Mouse (Mus musculus): ENCODE results near the gene Zfp454. TPM values are rescaled to one million over a fixed set of nuclear protein-coding genes. Genes with fewer than 3 reads are reported as not detected.
A peak's percentile ranks its signal among the peaks of the same experiment; 100 is the strongest.

Zfp454 gene
- polyA plus RNA-seq, 1 experiment from 2014 or later: 17.3 TPM

DNA sequence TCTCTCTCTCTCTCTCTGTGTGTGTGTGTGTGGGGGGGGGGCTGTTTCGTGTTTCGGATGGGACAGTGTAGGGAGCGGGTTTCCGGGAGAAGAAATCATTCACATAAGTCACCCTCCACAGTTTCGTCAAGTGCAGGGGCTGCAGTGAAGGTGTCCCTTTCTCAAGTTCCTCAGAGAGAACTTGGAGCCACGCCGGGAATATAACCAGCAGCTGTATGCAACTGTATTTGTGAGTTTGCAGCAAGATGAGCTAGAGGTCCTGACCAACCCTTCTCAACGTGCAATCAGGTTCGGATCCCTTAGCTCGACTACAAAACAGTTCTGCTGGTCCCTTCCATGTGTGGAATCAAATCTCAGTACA is 538 bp downstream of the Zfp454 start:
- peak overlapping the region; percentile 47 for H3K4me3 ChIP-seq
- H3K4me2 ChIP-seq (replicated peaks): peak overlapping the region; percentile 75
- no peaks in the 10 kb centered on the region for H3K27me3 ChIP-seq
- no peaks in the 10 kb centered on the region; the same call in 1 of the 2 replicates for H3K9me3 ChIP-seq
- peak overlapping the region; percentile 78 for H3K27ac ChIP-seq (replicated peaks)
- peaks cover 15% of the 10 kb centered on the region for H3K4me1 ChIP-seq
- H3K36me3 ChIP-seq: peaks cover 33% of the 10 kb centered on the region
- peak overlapping the region; percentile 65 for H3K9ac ChIP-seq (replicated peaks)
- peak; percentile 48 for ATAC-seq (ENCODE audit: low FRiP score, low read depth)
- 24% methylated on average over 10 of the region's 10 CpGs for WGBS

DNA sequence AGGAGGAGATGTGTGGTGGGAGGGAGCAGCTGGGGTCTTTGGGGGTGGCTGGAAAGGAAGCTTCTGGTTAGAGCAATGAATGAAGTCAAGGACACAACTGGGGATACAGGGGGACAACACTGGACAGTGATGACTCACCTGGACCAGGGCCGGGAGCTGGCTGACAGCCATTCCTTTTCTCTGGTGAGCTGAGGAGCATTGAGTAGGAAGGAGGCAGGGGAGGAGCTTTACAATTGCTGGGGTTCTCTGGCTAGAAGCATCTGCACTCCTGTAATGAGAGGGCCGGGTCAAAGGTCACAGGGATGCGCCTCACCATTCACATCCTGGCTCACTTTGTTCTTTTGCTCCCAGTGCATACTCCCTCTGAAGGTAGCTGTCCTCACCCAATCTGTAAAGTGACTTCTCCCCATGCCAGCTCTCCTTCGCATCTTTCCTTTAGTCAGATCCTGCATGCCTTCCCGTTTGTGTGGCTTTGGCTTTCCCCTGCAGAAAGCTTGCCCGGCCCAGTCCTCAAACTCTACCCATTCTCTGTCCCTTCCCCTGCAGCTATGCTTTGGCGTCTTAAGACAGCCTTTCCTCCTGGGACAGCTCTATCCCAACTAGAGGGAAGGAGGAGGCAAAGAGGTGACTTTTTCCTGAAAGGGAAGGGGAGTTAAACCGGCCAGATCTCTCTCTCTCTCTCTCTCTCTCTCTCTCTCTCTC is 1.1 kb downstream of the Zfp454 start:
- peak; percentile 5; the same call in 1 of the 2 replicates for ATAC-seq (ENCODE audit: low FRiP score, low read depth)
- H3K36me3 ChIP-seq: peaks cover 38% of the 10 kb centered on the region
- H3K4me1 ChIP-seq: peaks cover 15% of the 10 kb centered on the region
- H3K27me3 ChIP-seq: no peaks in the 10 kb centered on the region
- peak overlapping the region; percentile 75 for H3K4me2 ChIP-seq (replicated peaks)
- no peak overlapping the region for H3K27ac ChIP-seq (replicated peaks)
- WGBS: 51% methylated on average over 8 of the region's 8 CpGs
- peak overlapping the region; percentile 47 for H3K4me3 ChIP-seq
- peak overlapping the region; percentile 65 for H3K9ac ChIP-seq (replicated peaks)
- no peaks in the 10 kb centered on the region; the same call in 1 of the 2 replicates for H3K9me3 ChIP-seq

DNA sequence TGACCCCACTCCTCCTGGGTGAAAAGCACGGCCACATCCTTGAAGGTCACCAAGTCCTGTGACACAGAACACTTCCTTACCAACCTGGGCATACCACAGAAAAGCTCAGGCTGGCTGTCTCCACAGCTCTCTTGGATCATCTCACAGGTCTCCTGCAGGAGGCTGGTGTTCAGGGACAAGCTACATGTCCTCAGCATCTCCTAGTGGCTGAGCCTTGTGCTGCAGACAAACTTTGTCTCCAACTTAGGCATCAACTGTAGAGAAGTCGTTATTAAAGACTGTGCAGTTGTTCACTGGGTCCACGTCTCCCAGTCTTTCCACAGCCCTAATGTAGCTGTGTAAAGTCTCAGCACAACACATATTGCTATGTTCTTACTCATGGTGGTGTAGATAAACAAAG is 3.7 kb downstream of the Zfp454 start:
- Histone ChIP-seq H3K4me1 (peaks cover 15% of the 10 kb centered on the region), H3K4me2 (replicated peaks) (no peak overlapping the region), H3K9me3 (no peaks in the 10 kb centered on the region; the same call in 1 of the 2 replicates), H3K27ac (replicated peaks) (no peak overlapping the region), H3K4me3 (no peak overlapping the region), H3K36me3 (peaks cover 63% of the 10 kb centered on the region), H3K9ac (replicated peaks) (no peak overlapping the region), H3K27me3 (no peaks in the 10 kb centered on the region)
- no peak for ATAC-seq (ENCODE audit: low FRiP score, low read depth)
- 95% methylated on average over 3 of the region's 3 CpGs for WGBS

DNA sequence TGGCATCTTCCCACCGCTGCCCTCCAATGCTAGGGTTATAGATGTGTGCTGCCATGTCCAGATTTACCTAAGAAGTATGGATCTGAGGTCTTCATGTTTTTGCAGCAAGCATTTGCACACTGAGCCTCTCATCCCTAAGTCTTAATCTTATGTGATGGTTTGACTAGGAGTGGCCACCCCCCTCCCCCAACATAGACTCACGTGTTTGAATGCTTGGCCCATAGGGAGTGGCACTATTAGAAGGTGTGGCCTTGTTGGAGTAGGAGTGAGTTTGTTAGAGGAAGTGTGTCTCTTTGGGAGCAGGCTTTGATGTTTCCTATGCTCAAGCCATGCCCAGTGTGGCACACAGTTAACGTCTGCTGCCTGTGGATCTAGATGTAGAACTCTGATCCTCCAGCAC is 8.8 kb downstream of the Zfp454 start:
- no peaks in the 10 kb centered on the region for H3K4me1 ChIP-seq
- ATAC-seq (ENCODE audit: low FRiP score, low read depth): no peak
- H3K27me3 ChIP-seq: no peaks in the 10 kb centered on the region
- WGBS: 96% methylated on average over 3 of the region's 3 CpGs
- H3K9me3 ChIP-seq: peaks cover 22% of the 10 kb centered on the region
- H3K9ac ChIP-seq (replicated peaks): no peak overlapping the region
- H3K36me3 ChIP-seq: peaks cover 96% of the 10 kb centered on the region
- H3K4me3 ChIP-seq: no peak overlapping the region
- no peak overlapping the region for H3K27ac ChIP-seq (replicated peaks)
- H3K4me2 ChIP-seq (replicated peaks): no peak overlapping the region

DNA sequence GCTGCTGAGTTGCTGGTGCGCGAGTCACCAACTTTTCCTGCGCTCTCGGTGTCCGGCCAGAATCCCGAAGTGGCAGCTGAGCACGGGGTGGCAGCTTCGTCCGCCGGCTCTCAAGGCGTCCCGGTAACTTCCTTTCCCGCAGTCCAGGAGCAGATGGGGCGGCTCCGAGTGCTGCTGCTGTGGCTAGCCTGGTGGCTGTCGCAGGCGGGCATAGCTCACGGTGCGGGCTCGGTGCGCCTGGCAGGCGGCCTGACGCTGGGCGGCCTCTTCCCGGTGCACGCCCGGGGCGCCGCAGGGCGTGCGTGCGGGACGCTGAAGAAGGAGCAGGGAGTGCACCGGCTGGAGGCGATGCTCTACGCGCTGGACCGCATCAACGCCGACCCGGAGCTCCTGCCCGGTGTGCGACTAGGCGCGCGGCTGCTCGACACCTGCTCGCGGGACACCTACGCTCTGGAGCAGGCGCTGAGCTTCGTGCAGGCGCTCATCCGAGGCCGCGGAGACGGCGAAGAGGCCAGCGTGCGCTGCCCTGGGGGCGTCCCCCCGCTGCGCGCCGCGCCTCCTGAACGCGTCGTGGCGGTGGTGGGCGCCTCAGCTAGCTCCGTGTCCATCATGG is 36.4 kb downstream of the Zfp454 start:
- Histone ChIP-seq H3K27me3 (peaks cover 63% of the 10 kb centered on the region), H3K4me2 (replicated peaks) (peak overlapping the region; percentile 92)
- peak; percentile 41; the same call in 1 of the 2 replicates for ATAC-seq (ENCODE audit: low FRiP score, low read depth)

DNA sequence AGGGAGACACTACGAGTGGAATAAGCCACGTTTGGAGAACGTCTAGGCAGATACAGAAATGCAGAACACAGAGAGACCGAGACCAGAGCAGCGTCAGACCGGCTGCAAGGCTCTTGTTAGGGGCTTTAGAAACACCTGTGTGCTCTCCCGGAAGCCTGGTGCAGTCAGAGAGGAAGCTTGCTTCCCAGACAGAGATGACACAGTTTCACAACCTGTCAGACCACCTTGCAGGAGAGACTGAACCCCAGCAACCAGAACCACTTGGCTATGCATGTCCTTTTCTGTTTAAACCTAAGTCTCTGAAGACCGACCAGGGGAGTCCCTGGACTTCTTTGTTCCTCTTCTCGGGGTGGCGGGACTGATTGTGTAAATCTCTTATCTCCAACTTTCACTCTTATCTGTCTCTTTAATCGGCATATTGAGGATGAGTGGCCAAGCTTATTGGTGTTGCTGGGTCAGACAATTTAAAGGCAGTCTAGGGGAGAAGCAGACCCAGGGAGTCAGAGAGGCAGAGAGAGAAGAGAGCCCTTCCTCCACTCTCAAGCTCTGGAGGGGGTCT is 37.2 kb downstream of the Zfp454 start, which contains the start of gene Grm6:
Grm6 (plus strand) TSS at position 509 of the 559 bp plus-strand sequence.
- Histone ChIP-seq H3K27me3 (peaks cover 65% of the 10 kb centered on the region), H3K27ac (replicated peaks) (no peak within 1 kb of the TSS)
- no peak for ATAC-seq (ENCODE audit: low FRiP score, low read depth)

More for the DNA sequence above, 36.4 kb downstream of the Zfp454 start:
- Histone ChIP-seq H3K4me1 (peaks cover 14% of the 10 kb centered on the region), H3K9me3 (no peaks in the 10 kb centered on the region), H3K27ac (replicated peaks) (no peak overlapping the region), H3K36me3 (no peaks in the 10 kb centered on the region), H3K4me3 (peak overlapping the region; percentile 48), H3K9ac (replicated peaks) (peak overlapping the region; percentile 43)
- under 1% methylated on average over 72 of the region's 72 CpGs for whole genome bisulfite sequencing

DNA sequence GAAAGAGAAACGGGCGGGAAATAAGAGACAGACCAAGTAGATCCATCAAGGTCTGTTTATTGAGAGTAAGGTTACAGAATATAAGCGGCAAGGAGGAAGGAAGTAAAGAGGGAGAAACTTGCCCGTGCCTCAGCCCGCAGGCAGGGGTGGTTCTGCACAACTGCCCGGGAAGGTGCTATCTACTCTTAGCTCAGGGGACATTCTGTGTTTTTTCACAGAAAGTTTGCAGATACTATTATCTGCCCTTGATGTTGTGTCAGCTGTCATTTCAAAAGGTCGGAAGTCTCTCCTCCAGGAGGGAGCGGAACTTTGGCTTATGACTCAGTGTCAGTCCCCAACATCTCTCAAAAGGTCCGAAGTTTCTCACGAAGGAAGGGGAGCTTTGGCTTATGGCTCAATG is 38.1 kb downstream of the Zfp454 start:
- H3K9me3 ChIP-seq: no peaks in the 10 kb centered on the region
- peaks cover 14% of the 10 kb centered on the region for H3K4me1 ChIP-seq
- no peak for ATAC-seq (ENCODE audit: low FRiP score, low read depth)
- H3K4me3 ChIP-seq: no peak overlapping the region
- 15% methylated on average over 10 of the region's 10 CpGs for WGBS
- H3K36me3 ChIP-seq: no peaks in the 10 kb centered on the region
- no peak overlapping the region for H3K4me2 ChIP-seq (replicated peaks)
- peaks cover 70% of the 10 kb centered on the region for H3K27me3 ChIP-seq
- no peak overlapping the region for H3K27ac ChIP-seq (replicated peaks)
- H3K9ac ChIP-seq (replicated peaks): no peak overlapping the region

More for the DNA sequence above, 37.2 kb downstream of the Zfp454 start, which contains the start of gene Grm6:
- 3% methylated on average over 11 of the region's 11 CpGs for WGBS
- Histone ChIP-seq H3K9me3 (no peaks in the 10 kb centered on the region), H3K4me3 (peak within 1 kb of the TSS; percentile 48), H3K36me3 (no peaks in the 10 kb centered on the region), H3K9ac (replicated peaks) (peak within 1 kb of the TSS; percentile 43), H3K4me1 (peaks cover 14% of the 10 kb centered on the region), H3K4me2 (replicated peaks) (peak within 1 kb of the TSS; percentile 92)

DNA sequence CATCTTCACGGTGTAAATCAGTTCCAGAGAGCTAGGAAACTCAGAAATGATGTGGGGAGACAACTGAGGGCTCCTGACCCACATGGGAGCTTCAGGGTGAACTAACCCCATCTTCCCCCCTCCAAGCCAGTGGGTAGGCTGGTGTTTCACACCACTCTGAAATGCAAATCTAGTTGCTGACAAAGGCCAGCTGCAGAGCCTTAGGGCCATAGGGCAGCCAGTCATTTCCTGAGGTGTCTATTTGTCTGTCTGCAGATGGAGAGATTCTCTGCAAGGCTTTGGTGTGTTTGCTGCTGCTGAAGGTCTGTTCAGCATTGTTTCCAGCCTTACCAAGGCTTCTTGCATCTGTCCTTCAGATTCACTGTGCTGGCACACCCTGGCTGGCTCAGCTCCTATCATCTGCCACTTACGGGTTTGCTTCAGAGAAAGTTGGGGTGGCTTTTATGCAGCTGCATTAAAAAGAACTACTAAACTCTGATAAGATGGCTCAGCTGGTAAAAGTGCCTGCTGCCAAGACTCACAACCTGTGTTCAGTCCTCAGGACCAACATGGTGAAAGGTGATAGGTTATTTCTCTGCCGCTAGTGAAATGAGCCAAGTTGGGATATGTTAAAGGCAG is 38.8 kb downstream of the Zfp454 start:
- 27% methylated on average over 3 of the region's 3 CpGs for WGBS
- Histone ChIP-seq H3K4me1 (peaks cover 14% of the 10 kb centered on the region), H3K4me2 (replicated peaks) (no peak overlapping the region), H3K9me3 (no peaks in the 10 kb centered on the region), H3K4me3 (no peak overlapping the region), H3K9ac (replicated peaks) (no peak overlapping the region), H3K36me3 (no peaks in the 10 kb centered on the region), H3K27ac (replicated peaks) (no peak overlapping the region), H3K27me3 (peaks cover 70% of the 10 kb centered on the region)
- no peak for ATAC-seq (ENCODE audit: low FRiP score, low read depth)

DNA sequence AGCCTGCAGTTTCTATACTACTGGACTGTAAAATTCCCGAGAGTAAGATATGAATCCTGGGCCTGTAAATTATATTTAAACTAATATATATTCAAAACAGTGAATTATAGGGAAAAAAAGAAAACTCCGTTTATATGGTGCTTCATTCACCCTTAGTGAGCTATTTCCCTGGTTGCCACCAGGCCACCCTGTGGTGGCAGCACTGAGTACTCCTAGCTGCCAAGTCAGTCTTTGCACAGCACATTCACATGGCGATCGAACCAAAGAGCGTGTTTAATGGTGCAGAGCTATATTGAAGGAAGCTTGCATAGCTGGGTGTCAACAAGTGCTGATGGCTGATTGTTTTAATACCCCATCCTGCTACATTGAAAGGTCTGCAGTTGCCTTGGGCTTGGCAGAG is 40.4 kb downstream of the Zfp454 start:
- ATAC-seq (ENCODE audit: low FRiP score, low read depth): no peak
- Histone ChIP-seq H3K4me2 (replicated peaks) (no peak overlapping the region), H3K9me3 (no peaks in the 10 kb centered on the region), H3K4me1 (peaks cover 14% of the 10 kb centered on the region), H3K27ac (replicated peaks) (no peak overlapping the region), H3K36me3 (no peaks in the 10 kb centered on the region), H3K27me3 (peaks cover 57% of the 10 kb centered on the region), H3K4me3 (no peak overlapping the region), H3K9ac (replicated peaks) (no peak overlapping the region)
- 79% methylated on average over 5 of the region's 5 CpGs for WGBS

DNA sequence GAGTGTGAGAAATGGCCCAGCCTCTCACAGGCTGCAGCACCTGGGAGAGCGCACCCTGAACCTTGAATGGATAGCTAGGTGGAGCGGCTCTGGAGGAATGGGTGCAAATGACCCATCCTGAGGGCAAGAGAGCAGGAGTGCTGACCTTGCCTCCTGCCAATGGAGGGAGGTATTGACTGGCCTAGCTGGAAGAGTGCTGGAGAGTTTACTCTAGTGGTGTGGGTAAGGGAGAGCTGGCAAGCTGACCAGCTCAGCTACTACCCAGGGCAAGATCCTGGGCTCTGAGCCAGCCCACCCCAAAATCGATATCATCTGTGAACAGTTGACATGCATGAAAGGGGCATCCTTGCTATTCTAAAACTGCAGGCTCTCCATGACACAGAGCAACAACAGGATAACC is 41.5 kb downstream of the Zfp454 start:
- Histone ChIP-seq H3K9ac (replicated peaks) (no peak overlapping the region), H3K36me3 (no peaks in the 10 kb centered on the region), H3K27ac (replicated peaks) (no peak overlapping the region), H3K4me3 (no peak overlapping the region), H3K4me1 (peaks cover 16% of the 10 kb centered on the region), H3K4me2 (replicated peaks) (no peak overlapping the region), H3K9me3 (no peaks in the 10 kb centered on the region), H3K27me3 (peaks cover 46% of the 10 kb centered on the region)
- ATAC-seq (ENCODE audit: low FRiP score, low read depth): no peak
- WGBS: 90% methylated on average over 3 of the region's 3 CpGs

DNA sequence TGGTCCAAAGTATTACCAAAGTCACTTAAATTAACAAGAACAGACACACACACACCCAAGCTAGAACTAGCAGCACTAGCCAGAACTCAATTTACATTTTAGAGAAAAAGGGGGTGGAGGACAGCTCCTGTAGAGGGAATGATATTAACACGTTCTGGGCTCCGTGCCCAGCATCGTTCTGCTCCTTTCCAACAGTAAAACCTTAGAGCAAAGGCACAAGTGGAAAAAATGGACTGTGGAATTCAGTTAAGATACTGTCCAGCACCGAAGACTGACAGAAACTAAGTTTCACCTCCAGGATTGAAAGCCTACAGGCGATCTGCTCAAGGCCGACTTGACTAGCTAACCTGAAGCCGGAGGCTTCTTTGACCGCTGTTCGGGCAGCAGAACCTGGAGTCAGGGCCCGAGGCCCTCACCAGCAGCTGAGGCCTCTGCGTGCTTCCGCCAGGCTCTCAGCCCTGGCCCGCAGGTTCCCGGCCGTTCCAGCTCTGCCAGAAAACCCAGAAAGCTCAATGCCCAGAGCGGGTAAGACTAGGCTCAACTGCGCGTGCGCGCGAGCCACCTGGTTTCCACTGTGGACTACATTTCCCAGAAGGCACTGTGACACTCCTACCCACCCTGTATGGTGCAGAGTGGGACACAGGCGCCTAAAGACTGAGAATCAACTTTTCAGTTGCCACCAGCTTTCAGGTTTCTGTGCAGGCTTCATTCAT is 46.3 kb downstream of the Zfp454 start, which contains the start of gene Zfp879:
Zfp879 (minus strand) TSS at position 530 of the 713 bp plus-strand sequence.
- H3K4me3 ChIP-seq: peak within 1 kb of the TSS; percentile 41

More for the DNA sequence above, 46.3 kb downstream of the Zfp454 start, which contains the start of gene Zfp879:
- Histone ChIP-seq H3K27me3 (peaks cover 7% of the 10 kb centered on the region; the same call in 1 of the 2 replicates), H3K9me3 (no peaks in the 10 kb centered on the region), H3K27ac (replicated peaks) (peak within 1 kb of the TSS; percentile 50; the same call in 1 of the 2 replicates), H3K36me3 (no peaks in the 10 kb centered on the region), H3K9ac (replicated peaks) (peak within 1 kb of the TSS; percentile 63), H3K4me2 (replicated peaks) (peak within 1 kb of the TSS; percentile 61), H3K4me1 (peaks cover 7% of the 10 kb centered on the region; the same call in 1 of the 2 replicates)
- peak; percentile 96 for ATAC-seq (ENCODE audit: low FRiP score, low read depth)
- WGBS: 22% methylated on average over 22 of the region's 22 CpGs

Measured in midbrain, embryonic 12.5 days (tissue).